Mouse (Mus musculus) lung, postnatal 0 days (tissue): ENCODE data around the gene Ccdc187.

ENCODE experiments used
- CTCF ChIP-seq: IDR thresholded peaks from 2 replicates; pipeline ENCODE4 v1.5.1; 2016; ENCODE audit warnings: antibody characterized with exemption, mild to moderate bottlenecking
- EP300 ChIP-seq: IDR thresholded peaks from 2 replicates; pipeline ENCODE4 v1.6.1; 2016; ENCODE audit warnings: antibody characterized with exemption, mild to moderate bottlenecking, control low read depth

- TF ChIP-seq CTCF: no peak
- no peak for TF ChIP-seq EP300
These were observed 4.2 kb downstream of the Ccdc187 start for GRCm38 (mm10) chr2:26290133-26290532.
